In the genomic region with DNA sequence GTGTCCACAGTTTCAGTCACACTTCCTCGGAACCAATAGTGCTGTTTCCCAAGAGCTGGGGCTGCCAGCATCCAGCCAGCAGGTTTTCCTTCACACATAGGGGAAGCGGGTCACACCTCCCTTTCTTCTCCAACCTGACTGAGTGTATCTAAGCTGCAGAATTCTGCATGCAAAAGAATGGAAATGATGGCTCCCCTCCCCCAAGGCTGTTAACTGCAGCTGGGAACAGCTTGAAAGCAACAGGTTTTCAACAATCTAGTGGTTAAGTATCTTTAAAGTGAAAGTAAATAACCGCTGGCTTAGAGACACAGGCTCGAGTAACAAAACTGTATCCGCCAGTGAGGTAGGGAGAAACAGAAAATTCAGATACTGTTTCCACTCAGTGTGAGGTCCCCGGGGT, we compare ENCODE assay signal across 8 mouse cellular contexts. TPM values are rescaled to one million over a fixed set of nuclear protein-coding genes. Genes with fewer than 3 reads are reported as not detected.
DNase-seq lines count a peak whose midpoint lies in the region; ATAC-seq lines count a peak whose summit lies in the region.

No protein-coding gene starts in this region.

- H3K9ac ChIP-seq in kidney, embryonic 16.5 days (replicated peaks; ENCODE audit: low read length), result peak overlapping the region; percentile 30; the same call in 1 of the 2 replicates

- peak; percentile 8 to 61 for DNase-seq in adrenal gland, adult (ENCODE audit: inconsistent age in 2 of 2, low spot score in 1 of 2)
- DNase-seq in adrenal gland, adult 8-10 months, result no peak
- peak; percentile 61 for DNase-seq in A20 (ENCODE audit: low read depth, low spot score)
- DNase-seq in layer of hippocampus, postnatal 36 days, result no peak
- no peak for DNase-seq in urinary bladder, postnatal 4 days (ENCODE audit: low spot score in 2 of 2)

- H3K4me1 ChIP-seq in kidney, embryonic 16.5 days (ENCODE audit: insufficient read depth, low read length), result peaks cover 23% of the 10 kb centered on the region

- peak; percentile 75 for ATAC-seq in granulocyte monocyte progenitor cell, adult 5-6 weeks (replicated peaks; ENCODE audit: poor library complexity, severe bottlenecking)
- no peak for ATAC-seq in kidney, embryonic 16.5 days (ENCODE audit: low FRiP score, low TSS enrichment)
- ATAC-seq in megakaryocyte progenitor cell, adult 5-6 weeks (replicated peaks; ENCODE audit: poor library complexity), result peak; percentile 42

- peak overlapping the region; percentile 48 for H3K4me2 ChIP-seq in kidney, embryonic 16.5 days (replicated peaks; ENCODE audit: low read depth, low read length)

- WGBS in kidney, embryonic 16.5 days, result 7% methylated on average over 6 of the region's 6 CpGs

- peak overlapping the region; percentile 28 for H3K4me3 ChIP-seq in kidney, embryonic 16.5 days (ENCODE audit: low read length)

- no peaks in the 10 kb centered on the region for H3K27me3 ChIP-seq in kidney, embryonic 16.5 days (ENCODE audit: insufficient read depth, low read length)

- H3K27ac ChIP-seq in kidney, embryonic 16.5 days (ENCODE audit: low read length), result peak overlapping the region; percentile 26; the same call in 1 of the 2 replicates

- peaks cover 3% of the 10 kb centered on the region; the same call in 1 of the 2 replicates for H3K9me3 ChIP-seq in kidney, embryonic 16.5 days (ENCODE audit: low read length)

- H3K36me3 ChIP-seq in kidney, embryonic 16.5 days (ENCODE audit: insufficient read depth, low read length), result no peaks in the 10 kb centered on the region

RNA-seq across cellular contexts. Expression of gene Bcl7a, which starts 25.6 kb away (rescaled TPM):
- total RNA-seq in adrenal gland, adult 8-10 months (2022), result 10 to 100 TPM in 3 of 4 experiments, 1 to 10 TPM in 1; 9.7 to 15.1 (median 13.2) TPM
- 27.5 and 29.4 TPM in 2 replicates for total RNA-seq in granulocyte monocyte progenitor cell, adult 5-6 weeks (2014; fragmentation: Nextera tagmentation)
- 11.0 and 17.4 TPM in 2 replicates for total RNA-seq in granulocyte monocyte progenitor cell, adult 5-6 weeks (2017)
- 40.0 and 47.9 TPM in 2 replicates for polyA plus RNA-seq in kidney, embryonic 16.5 days (2015; fragmentation: Nextera tagmentation; extraction: Ambion mirVana)
- total RNA-seq in megakaryocyte progenitor cell, adult 5-6 weeks (2015), result 16.3 and 20.0 TPM in 2 replicates
- 14.7 and 17.5 TPM in 2 replicates for total RNA-seq in megakaryocyte progenitor cell, adult 5-6 weeks (2017)
- total RNA-seq in layer of hippocampus, postnatal 36 days (2021), result 10 to 100 TPM; 61.7 to 66.0 TPM

Comparison
In these comparisons a context has a peak if more than half of its experiments do, and no peak if none do; other contexts are left out.
1. DNase-seq: peak in adrenal gland, adult (2 of 2) and A20 (single experiment); none in adrenal gland, adult 8-10 months (single experiment), layer of hippocampus, postnatal 36 days (0 of 2) and urinary bladder, postnatal 4 days (0 of 2).